Mouse (Mus musculus): ENCODE data around the gene 1700001O22Rik.

Gene 1700001O22Rik

DNA sequence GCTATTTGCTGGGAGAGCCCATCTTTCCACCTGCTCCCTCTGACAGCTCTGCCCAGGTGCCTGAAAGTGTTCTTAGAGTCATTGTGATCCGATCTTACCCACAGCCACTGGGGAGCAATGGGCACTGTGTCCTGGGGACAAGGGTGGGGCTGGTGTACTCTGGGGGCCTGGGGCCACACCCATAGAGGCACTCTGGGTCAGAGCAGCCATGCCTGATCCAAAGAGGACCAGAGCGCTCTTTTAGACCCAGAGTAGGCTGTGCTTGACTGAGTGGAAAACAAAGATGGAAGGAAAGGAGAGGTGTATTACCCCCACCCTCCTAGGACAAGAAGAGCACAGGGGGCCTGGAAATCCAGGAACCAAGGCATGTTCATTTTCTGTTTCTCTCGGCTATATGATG is at the start of gene 1700001O22Rik:
Gene 1700001O22Rik, minus strand, starts transcription at position 58 of the 400 bp plus-strand sequence.
- DNase-seq (ENCODE audit: low read depth, low spot score), result no peak

DNA sequence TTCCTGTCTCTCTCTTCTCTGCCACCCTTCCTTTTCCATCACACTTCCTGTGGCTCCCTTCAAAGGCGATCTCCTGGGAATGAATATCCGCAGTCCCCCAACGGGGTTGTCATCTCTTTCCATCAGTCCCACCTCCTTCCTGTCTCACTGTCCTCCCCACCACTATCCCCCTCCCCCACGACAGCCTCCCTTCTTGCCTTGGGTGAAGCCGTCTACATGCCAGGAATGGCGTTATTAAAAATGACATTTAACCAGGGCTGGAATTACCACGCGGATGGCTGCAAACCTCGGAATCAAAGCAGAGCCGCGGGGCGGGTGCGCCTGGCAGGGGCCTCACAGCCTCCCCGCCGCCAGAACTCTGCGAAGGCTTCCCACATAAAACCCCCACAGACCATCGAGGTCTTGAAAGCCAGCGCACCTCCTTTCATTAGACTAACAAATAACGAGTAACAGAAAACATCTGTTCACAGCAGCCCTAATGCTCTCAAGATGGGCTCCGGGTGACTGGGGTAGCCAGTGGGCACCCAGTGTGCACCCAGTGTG is 49.4 kb upstream of the 1700001O22Rik start:
- no peak for DNase-seq (ENCODE audit: low read depth, low spot score)

DNA sequence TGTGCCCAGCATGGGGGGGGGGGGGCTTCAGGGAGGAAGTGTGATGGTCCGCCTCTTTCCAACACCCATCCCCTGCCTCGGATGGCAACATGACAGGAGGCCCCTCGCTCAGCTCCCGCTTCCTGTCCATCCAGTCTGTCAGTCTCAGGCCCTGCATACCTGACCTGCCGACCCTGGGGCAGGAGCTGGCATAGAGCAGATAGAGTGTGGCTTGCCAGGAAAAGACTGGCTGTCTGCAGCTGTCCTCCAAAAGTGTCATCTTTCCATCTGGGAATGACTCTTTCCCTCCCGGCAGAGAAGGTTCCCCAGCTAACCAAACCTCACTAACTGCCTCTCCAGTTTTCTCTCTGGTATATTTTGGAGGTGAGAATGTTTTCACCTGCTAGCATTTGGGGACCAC is 47.1 kb upstream of the 1700001O22Rik start:
- peak; percentile 25 for DNase-seq (ENCODE audit: low read depth, low spot score)

DNA sequence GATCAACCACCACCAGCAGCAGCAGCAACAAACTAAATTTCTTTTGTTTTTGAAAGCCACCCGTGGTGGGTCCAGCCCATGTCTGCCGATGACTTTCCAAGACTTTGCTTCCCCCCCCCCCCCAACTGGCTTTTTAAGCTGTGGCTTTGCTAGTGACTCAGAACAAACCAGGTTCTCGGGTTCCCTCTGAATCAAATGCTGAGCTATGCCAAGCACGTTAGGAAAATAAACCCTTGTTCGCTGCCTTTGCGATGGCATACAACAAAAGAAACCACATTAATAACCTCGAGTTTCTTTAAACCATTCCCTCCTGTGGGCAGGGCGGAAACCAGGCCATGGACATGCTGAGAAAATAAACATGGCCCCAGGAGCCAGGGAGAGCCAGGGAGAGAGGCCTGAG is 44.7 kb upstream of the 1700001O22Rik start:
- DNase-seq (ENCODE audit: low read depth, low spot score), result peak; percentile 83

DNA sequence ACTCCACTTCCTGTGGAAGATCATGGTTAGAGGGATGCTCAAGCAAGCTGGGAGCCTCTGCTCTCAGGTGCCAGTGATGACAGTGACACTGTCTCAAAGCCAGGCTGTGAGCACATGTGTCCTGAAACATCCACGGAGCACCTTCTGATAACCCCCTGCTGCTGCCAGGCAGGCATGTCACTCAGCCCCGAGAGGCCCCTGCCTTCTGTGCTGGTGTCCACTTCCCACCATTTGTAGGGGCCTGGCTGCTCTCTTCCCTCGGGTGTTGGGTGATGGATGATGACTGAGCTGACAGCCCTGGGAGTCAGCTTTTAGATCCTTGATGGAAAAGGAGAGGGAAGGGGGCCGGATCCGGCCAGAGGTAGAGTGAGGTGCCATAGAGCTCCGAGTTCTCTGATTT is 43.3 kb upstream of the 1700001O22Rik start:
- DNase-seq (ENCODE audit: low read depth, low spot score), result no peak

DNA sequence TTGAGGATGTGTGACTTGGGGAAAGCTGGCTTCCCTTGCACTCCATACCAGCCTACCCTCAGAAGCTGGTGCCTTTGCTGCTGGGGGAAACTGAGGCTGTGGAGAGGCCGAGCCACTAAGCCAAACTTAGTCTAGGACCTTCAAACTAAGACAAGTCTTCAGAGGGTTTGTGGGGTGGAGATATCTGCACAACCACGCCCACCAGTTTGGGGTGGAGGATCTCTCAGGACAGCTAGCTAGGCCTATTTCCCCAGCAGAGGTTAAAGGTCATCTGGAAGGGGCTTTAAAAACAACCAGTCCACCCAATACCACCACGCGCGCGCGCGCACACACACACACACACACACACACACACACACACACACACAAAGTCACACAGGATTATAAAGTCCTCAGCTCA is 42.8 kb upstream of the 1700001O22Rik start:
- peak; percentile 28 for DNase-seq (ENCODE audit: low read depth, low spot score)

DNA sequence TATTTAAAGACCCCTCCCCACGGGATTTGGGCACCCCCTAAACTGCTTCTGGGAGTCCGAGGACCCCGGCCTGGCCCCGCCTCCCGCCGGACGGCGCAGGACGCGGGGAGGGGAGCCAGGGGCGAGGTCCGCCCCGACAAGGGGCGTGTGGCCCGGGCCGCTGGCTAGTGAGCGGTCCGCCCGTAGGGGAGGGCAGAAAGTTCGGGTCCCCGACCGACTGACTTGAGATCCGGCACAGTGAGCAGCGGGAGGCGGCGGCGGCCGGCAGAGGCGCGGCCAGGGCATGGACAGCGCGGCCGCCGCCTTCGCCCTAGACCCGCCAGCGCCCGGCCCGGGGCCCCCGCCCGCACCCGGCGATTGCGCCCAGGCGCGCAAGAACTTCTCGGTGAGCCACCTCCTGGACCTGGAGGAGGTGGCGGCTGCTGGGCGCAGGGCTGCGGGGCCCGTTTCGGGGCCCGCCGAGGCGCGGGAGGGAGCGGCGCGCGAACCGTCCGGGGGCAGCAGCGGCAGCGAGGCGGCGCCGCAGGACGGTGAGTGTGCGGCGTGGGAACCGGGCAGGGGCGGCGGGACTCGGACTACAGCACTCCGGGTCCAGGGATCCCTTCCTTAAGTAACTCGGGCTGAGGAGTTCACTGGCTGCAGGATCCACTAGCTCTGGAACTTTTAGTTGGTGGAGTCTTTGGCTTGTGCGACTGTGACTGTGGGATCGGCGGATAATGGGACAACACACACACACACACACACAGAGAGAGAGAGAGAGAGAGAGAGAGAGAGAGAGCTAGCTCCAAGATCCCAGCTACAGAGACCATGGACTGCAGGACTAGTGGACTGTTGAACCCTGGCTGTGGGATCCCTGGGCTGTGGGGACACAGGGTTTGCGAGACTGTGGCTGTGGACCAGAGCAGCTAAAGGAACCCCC is 42.0 kb upstream of the 1700001O22Rik start:
- DNase-seq (ENCODE audit: low read depth, low spot score), result peak; percentile 39

DNA sequence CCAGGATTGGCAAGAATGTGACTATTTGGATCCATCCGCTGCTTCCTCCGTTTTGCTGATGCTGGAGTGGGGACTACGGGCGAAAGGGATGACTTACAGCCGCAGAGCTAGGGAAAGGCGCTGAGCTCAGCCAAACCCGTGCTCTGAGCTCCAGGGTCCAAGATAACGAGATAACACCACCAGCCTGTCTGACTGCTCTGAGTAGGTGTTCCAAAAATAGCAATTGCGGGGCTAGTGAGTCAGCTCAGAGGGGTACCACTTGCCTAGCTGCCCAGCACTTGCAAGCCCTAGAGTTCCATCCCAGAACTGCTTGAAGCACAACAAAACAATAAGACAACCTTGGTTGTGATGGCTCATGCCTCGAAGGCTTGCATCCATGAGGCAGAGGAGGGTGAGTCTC is 39.2 kb upstream of the 1700001O22Rik start:
- no peak for DNase-seq (ENCODE audit: low read depth, low spot score)

DNA sequence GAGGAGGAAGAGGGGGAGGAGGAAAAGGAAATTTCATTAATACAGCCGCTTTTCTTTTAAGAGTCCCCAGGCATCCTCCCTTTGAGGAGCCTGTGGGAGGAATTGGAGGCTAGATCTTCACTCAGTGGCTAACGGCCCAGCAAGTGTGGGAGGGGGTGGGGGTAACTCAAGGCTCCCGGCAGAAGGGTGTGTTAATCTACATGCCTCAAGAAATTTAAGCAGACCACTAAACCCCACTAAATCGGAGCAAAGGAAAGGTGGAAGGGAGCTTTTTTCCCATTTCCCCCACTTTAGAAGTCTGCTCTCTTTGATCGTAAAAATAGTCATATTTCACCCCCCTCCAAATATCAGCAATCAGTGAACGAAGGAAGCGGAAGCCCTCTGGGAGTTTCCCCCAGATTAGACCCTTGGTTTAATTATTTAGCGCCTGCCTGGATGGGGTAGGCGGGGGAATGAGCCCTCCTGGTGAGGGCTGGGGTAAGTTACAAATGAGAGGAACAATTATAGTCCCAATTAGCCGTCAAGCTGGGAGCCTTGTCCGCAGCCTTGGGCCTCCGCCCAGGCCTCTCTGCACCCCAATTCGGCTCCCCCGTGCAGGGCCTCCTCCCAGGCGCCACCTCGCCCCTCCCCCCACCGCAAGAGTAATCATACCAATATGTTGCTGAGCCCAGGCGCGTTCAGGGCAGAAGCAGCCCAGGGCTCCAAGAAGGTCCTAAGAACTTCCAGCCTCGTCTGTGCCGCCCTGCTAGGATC is 33.0 kb upstream of the 1700001O22Rik start:
- DNase-seq (ENCODE audit: low read depth, low spot score), result no peak

DNA sequence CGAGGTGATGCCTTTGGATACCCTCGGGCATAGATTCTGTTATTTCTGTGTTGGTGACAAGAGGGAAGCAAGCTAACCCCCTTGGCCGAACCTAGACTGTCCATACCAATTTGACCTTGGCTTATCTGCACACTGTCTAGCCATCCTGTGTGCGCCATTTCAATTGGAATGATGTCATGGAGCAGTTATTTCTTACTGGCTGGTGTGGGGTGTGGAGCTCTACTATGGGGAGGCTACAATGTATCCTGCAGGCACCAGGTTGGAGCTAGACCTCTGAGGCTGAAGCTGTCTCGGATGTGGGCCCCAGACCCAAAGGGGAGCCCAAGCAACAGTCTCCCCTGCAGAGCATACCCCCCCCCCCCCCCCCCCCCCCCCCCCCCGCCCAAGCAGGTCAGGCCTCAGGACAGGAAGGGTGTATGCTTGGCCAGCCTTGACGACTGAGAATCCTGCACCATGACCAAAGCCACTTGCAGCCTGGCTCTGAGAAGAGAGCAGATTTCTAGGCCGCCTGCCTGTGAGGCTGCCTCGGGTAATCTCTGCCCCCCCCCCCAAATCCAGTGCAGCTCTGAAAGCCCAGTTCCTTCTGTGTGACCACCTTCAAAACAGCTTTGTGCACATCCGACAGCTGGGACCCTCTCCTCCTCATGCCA is 31.0 kb upstream of the 1700001O22Rik start, which contains the start of gene Prrx2:
Gene Prrx2, plus strand, starts transcription at position 600 of the 650 bp plus-strand sequence.
- DNase-seq (ENCODE audit: low read depth, low spot score), result peak; percentile 51

DNA sequence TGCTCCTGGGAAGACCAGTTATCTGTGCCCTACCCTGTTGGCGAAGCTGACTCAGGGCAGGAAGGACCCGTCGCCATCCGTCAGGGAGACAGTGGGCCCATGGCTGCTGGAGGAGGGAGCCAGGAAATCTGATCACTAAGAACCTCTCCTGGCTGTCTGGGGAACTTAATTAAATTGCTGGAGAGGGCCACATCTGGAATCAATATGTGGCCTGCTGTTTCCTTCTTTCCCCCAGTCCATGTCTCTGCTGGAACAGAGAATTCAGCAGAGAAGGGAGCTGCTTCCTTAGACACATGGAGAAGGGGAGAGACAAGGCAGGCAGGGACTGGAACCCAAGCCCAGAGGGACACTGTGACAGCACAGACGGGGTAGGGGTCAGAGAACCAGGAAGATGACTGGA is 30.2 kb upstream of the 1700001O22Rik start:
- DNase-seq (ENCODE audit: low read depth, low spot score), result peak; percentile 89

DNA sequence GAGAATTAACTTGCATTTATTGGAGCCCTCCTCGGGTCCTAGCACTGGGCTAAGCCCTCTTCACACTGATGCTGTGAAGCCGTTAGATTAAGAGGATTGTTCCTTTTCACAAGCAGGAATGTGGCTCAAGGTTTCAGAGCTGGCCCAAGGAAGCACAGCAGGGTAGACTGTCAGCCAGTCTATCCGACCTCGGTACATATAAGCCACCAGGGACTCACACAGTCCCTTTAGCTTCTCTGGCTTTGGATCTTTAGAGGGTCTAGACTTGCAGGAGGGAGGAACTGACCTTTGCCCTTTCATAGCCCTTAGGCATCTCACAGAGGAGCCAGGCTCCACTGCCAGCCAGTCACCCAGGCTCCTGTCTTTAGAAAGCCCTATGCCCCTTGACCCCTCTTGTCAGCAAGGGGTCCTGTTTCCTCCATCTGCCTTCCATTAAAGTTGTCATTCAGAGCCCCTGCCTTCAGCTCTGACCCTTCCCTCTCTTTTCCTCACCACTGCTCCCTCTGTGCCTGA is 26.9 kb upstream of the 1700001O22Rik start, which contains the start of gene Asb6:
Gene Asb6, minus strand, starts transcription at position 51 of the 513 bp plus-strand sequence.
- no peak for DNase-seq (ENCODE audit: low read depth, low spot score)

DNA sequence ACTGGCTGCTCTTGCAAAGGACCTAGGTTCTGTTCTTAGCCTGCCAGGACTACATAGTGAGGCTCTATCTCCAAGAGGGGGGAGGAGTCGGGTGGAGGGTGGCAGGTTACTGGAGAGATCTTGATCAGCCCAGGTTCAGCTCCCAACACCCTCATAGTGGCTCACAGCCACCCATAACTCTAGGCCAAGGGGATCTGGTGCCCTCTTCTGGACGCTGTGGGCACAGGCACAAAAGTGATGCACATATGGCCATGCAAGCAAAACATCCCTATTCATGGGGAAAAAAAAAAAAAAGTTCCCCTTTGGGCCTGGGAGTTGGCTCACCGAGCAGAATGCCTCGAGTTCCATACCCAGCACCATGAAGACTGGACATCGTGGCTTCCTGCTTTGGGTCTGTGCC is 25.9 kb upstream of the 1700001O22Rik start:
- no peak for DNase-seq (ENCODE audit: low read depth, low spot score)

DNA sequence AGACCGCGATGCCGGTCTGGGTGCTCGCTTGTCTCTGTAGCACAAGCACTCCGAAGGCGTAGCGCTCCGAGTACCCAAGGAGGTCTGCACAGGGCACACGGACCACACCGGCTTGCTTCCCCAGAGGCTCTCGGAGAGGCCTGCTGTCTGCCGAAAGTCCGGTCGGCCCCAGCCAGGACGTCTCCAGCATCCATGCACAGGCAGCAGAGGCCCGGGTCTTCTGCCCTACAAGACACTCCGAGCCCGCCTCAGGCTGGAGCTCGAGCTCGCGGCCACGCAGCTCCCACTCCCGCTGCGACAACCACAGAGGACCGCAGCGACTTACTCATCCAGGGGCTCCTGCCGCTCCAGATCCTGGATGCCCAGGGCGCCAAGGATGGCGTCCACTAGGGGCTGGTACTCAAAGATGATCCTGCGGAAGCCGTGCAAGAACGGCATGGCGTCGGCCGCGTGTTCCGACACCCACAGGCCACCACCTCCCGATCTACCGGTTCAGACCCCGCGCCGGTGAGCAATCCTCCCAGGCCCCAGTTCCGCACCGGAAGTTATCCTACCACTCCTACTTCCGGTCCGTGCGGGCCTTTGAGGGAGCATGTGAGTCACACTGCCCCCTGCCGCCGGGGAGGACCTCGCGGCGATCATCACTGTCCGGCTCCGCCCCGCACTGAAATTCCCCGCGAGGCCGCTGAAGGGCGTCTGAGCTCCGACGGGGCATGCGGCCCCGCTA is 24.5 kb upstream of the 1700001O22Rik start:
- DNase-seq (ENCODE audit: low read depth, low spot score), result peak; percentile 91

DNA sequence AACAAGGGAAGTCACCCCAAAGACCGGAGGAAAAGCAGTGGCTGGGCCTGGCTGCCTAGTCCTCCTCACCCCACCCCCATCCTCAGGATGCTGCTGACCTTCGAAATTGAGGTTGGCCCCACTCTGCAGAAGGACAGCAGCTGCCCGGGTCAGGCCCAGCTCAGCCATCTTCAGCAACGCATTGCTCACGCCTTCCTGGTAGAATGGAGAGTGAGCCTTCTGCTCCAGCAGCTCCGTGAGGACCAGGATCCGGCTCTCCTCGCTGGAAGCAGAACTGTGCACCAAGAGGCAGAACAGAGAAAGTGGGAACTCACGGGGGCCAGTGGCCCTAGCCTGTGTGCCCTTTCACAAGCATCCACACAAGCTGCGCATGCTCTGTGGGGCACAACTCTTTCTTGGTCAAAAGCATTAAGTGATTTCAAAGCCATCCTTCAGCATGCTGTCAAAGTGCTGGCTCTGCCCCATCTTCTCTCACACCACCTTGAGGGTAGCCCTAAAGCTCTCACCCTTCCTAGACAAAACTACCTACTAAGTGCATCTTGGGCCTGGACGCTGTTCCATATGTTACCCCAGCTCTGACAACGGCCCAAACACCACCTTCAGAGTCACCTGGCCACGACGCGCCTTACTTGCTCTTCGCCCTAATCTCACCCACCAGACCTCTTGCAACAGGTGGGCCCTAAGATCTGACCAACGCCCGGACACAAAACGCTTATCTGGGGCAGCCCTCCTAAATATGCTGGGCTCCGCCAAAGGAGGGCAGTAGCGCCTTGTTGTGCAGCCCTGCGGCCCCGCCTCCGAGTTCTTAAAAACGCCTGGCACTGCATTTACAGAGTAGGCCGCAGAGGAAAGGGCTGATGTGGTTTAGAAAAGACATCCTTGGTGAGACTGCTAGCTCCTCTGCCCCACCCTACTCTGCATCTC is 23.6 kb upstream of the 1700001O22Rik start:
- DNase-seq (ENCODE audit: low read depth, low spot score), result peak; percentile 86

DNA sequence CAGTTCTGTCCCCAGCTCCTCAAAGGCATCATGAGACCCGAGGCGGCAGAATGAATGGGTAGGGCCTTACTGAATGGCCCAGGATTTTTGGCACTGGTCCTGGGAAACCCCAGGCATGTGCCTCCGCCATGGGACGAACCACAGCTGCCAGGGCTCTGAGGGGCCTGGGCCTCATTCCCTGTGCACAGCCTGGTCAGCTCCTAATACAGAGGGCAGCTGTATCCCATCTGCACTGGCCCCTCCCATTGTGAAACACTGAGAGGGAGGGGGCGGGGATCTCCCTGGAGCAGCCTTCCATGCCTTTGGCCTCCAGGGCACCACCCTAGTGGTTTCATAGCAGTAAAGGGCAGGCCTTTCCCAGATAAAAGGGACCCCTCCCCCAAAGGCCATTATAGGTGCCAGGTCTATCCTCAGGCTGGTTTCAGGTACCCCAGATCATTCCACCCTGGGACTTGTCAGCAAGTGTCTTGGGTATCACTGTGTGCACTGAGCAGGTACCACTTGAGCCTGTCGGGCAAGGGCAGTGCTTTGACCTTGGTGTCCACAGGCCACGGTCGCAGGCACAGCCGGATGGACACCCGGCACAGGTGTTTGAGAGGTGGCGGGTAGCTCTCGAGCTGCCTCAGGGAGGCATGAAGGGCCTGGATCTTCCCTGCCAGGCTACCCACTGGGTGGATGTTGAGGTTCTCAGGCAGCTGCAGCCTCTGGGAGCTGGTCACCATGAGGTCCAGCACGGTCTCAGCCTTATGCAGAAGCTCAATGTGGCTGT is 20.1 kb upstream of the 1700001O22Rik start:
- DNase-seq (ENCODE audit: low read depth, low spot score), result peak; percentile 78

DNA sequence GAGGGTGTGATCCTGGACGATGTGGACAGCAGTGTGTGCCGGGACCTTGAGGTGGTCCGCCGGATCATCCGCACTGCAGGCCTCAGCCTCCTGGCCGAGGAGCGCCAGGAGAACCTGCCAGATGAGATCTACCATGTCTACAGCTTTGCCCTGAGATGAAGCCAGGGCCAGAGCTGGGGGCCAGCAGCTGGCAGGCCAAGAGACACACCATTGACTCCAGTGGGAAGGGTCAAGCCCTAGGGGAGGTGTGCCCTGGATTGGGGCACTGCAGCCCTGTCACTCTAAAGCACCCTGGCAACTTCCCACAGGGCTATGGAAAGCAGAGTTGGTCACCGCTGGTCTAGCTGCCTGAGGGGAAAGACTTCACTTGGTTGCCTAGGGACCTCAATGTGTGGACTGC is 19.0 kb upstream of the 1700001O22Rik start:
- DNase-seq (ENCODE audit: low read depth, low spot score), result no peak

DNA sequence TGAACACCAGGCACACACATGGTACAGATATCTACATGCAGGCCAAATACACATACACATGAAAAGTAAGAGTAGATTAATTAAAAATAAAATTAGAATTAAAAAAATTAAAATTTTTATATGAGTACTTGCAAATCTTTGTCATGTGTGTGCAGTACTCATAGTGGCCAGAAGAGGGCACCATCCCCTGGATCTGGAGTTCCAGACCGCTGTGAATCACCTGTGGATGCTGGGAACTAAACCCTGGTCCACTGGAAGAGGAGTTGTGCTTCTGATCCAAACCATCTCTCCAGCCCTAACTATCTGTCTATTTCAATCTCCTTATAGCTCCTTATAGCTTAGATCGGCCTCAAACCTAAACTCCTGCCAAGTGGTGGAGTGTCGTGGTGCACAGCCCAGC is 17.6 kb upstream of the 1700001O22Rik start:
- peak; percentile 32 for DNase-seq (ENCODE audit: low read depth, low spot score)

DNA sequence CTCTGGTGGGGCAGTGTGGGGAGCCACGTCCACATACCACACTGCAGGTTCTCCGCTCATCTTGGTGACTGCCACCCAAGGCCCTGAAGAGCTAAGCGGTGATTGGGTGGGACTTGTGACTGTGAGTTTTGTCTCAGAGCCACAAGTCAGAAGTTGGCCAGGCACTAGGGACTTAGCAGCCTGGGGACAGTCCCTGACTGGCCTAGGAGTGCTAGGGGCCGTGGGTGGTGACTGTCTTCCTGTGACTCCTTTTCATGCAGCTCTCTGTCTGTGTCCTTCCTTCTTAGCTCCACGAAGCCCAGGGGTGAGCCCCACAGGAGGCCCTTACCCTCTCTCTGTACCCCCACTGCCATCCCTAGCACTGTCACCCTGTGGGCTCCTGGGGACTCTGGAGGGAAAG is 16.4 kb upstream of the 1700001O22Rik start:
- DNase-seq (ENCODE audit: low read depth, low spot score), result no peak

Data from 3T3-L1 (cell line).